Mouse (Mus musculus): ENCODE data around the gene Phka2. TPM values are rescaled to one million over a fixed set of nuclear protein-coding genes. Genes with fewer than 3 reads are reported as not detected.

Gene Phka2
- 22.6 and 24.9 TPM in 2 replicates for polyA plus RNA-seq (2012; rRNA removed)

GRCm38 (mm10) chrX:160502048-160503041 lies at the start of gene Phka2:
Gene Phka2, plus strand, starts transcription at chrX:160502166.

Other genes starting within 250 kb of the Phka2 start
- gene Adgrg2, start 111.5 kb upstream of the Phka2 start, polyA plus RNA-seq (2012; rRNA removed), result 0.88 and 1.7 TPM in 2 replicates
- 0.11 and 0.40 TPM in 2 replicates for gene Ppef1, start 233.6 kb downstream of the Phka2 start, polyA plus RNA-seq (2012; rRNA removed)

Measured in central nervous system, embryonic 11.5 days (tissue).